Mouse (Mus musculus) limb, embryonic 10.5 days (tissue): ENCODE results near the gene 1110059E24Rik. TPM values are rescaled to one million over a fixed set of nuclear protein-coding genes. Genes with fewer than 3 reads are reported as not detected.

Experiments used
- DNase-seq: peaks from one replicate; pipeline ENCODE4 v3.0.0-alpha.2; 2017; ENCODE audit warnings: low spot score
- H3K27ac ChIP-seq: fragments of 300-500 bp; sonication (generic); 2 replicates; pipeline ENCODE4 v1.5.1; 2016; ENCODE audit warnings: mild to moderate bottlenecking
- H3K27me3 ChIP-seq: fragments of 300-500 bp; sonication (generic); 2 replicates; pipeline ENCODE4 v1.6.1; 2016; ENCODE audit warnings: low read depth, mild to moderate bottlenecking; ENCODE audit not compliant: poor library complexity, severe bottlenecking
- H3K36me3 ChIP-seq: fragments of 300-500 bp; sonication (generic); 2 replicates; pipeline ENCODE4 v1.6.1; 2016; ENCODE audit warnings: mild to moderate bottlenecking, moderate library complexity
- H3K4me1 ChIP-seq: fragments of 300-500 bp; sonication (generic); 2 replicates; pipeline ENCODE4 v1.6.1; 2016
- H3K4me3 ChIP-seq: fragments of 300-500 bp; sonication (generic); 2 replicates; pipeline ENCODE4 v1.5.1; 2016; ENCODE audit warnings: mild to moderate bottlenecking, moderate library complexity
- H3K9me3 ChIP-seq: fragments of 300-500 bp; sonication (generic); replicated peaks from 2 replicates; pipeline ENCODE4 v1.6.1; 2016; ENCODE audit warnings: mild to moderate bottlenecking
- WGBS: fragments of 180-500 bp; shearing (Covaris S2); methylation state at CpG from one replicate; pipeline ENCODE4 v1.1.7; 2016; 5-methylcytosine and 5-hydroxymethylcytosine counted together
- polyA plus RNA-seq: library from polyadenylated mRNA; unstranded; fragments of >200 nt; fragmentation: Nextera tagmentation; extraction: Ambion mirVana; gene quantifications from 2 replicates; pipeline ENCODE4 v1.2.1, GENCODE M21; 2016

Gene 1110059E24Rik
- polyA plus RNA-seq, 1 experiment from 2014 or later: 76.9 TPM

DNA sequence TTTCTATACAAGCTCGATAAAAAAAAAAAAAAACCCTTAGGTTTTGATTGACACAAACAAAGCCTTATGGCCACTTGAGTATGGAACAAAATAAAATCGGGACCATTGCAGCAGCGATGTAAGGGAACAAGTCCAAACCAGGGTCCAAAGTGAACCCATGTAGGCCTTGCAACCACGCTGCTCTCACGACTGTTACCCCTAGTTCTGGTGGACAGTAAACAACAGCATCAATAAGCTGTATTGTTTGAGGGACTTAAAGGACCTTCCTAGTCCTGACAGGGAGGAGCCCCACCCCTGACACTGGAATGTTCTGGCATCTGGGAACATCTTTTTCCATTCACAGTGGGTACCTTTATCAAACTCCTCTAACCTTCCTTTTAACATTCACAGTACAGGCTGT, 68.8 kb downstream of the 1110059E24Rik start:
- whole genome bisulfite sequencing: 86% methylated on average over 5 of the region's 5 CpGs
- H3K4me1 ChIP-seq: no peaks in the 10 kb centered on the region
- no peaks in the 10 kb centered on the region for H3K27me3 ChIP-seq

DNA sequence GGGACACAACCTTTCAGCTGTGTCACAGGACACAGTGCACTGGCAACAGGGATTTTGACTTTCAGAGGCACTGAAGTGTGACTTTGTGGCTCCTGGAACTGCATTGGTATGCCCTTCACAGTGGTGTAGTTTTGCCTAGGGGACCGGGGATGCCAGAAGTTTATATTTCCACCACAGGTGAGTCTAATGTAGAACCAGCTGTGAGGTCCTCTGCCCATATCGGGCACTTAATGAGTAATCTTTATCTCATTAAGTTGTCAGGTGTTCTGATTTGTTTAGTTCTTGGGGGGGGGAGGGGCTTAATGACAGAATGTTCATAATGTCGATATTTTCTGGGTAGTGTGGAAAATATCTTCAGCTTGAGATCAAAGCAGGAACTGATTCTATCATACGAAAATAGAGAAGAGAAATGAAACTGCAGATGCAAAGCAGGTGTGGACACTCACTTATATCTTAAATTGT, 69.2 kb downstream of the 1110059E24Rik start:
- H3K27me3 ChIP-seq: no peaks in the 10 kb centered on the region
- H3K4me1 ChIP-seq: no peaks in the 10 kb centered on the region
- DNase-seq: no peak
- H3K27ac ChIP-seq: no peak overlapping the region
- no peak overlapping the region for H3K4me3 ChIP-seq
- WGBS: 88% methylated on average over 4 of the region's 4 CpGs
- no peaks in the 10 kb centered on the region for H3K9me3 ChIP-seq
- no peaks in the 10 kb centered on the region for H3K36me3 ChIP-seq

More for the DNA sequence above, 68.8 kb downstream of the 1110059E24Rik start:
- Histone ChIP-seq H3K9me3 (no peaks in the 10 kb centered on the region), H3K4me3 (no peak overlapping the region), H3K27ac (no peak overlapping the region), H3K36me3 (no peaks in the 10 kb centered on the region)
- no peak for DNase-seq

DNA sequence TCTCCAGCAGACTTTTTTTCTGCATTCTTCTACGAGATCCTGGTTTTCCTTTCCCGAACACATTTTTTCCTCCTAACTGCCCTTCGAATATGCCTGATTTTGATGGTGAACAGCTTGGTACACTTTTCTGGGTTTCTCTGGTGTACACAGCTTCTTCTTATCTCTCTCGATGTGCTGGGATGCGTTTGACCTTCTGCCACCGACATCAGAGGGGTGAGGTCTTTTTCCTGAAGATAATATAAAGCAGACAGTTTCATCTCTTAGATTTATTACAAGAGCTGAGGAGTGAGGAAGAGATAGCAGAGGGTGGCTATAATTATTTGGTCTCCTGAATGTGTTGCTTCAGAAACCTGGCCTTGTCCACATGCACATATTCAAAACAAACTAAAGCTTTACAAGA, 71.4 kb downstream of the 1110059E24Rik start:
- DNase-seq: no peak
- WGBS: 72% methylated on average over 6 of the region's 6 CpGs
- Histone ChIP-seq H3K27me3 (no peaks in the 10 kb centered on the region), H3K36me3 (no peaks in the 10 kb centered on the region), H3K9me3 (no peaks in the 10 kb centered on the region), H3K4me3 (no peak overlapping the region), H3K27ac (no peak overlapping the region), H3K4me1 (no peaks in the 10 kb centered on the region)

DNA sequence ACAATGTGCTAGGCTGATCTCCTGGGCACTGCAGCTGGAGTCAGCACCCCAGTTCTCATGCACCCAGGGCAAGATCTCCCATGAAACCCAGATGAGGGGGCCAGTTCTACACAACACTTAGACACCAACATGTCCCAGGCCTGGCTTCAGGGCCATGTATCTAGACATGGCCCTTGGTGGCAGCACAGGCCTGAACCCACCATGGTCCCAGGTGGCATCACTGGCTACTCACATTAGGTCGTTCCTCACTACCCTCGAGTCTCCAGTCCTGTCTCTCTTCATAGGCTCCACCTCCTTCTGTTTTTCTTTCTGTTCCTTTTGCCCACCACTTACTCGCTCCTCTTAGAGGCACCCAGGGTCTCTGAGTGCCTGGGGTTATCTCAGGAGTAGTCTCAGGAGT, 72.9 kb downstream of the 1110059E24Rik start:
- 88% methylated on average over 3 of the region's 3 CpGs for WGBS
- no peak overlapping the region for H3K27ac ChIP-seq
- H3K27me3 ChIP-seq: no peaks in the 10 kb centered on the region
- H3K36me3 ChIP-seq: no peaks in the 10 kb centered on the region
- H3K4me3 ChIP-seq: no peak overlapping the region
- H3K9me3 ChIP-seq: no peaks in the 10 kb centered on the region
- no peaks in the 10 kb centered on the region for H3K4me1 ChIP-seq
- no peak for DNase-seq

DNA sequence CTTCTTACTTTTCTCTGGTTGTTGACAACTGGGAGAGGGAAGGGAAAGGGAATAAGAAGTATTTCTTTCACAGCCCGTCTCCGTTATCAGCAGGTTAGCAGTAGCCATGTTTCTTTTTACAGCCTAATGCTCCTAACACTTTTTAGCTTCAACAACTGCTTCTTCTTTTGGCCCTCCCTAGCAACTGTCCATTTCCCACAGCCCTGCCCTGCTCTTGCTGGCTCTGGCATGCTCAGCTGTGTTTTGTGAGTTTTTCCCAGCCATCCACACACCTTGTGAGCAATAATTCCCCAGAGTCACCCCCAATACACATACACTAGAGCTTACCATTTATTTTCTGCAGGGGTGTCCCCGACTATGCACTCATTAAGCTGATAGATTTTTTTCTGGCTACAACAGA, 75.3 kb downstream of the 1110059E24Rik start:
- no peak overlapping the region for H3K4me3 ChIP-seq
- 64% methylated on average over 3 of the region's 3 CpGs for WGBS
- no peaks in the 10 kb centered on the region for H3K9me3 ChIP-seq
- no peaks in the 10 kb centered on the region for H3K36me3 ChIP-seq
- H3K27me3 ChIP-seq: no peaks in the 10 kb centered on the region
- DNase-seq: no peak
- no peak overlapping the region for H3K27ac ChIP-seq
- H3K4me1 ChIP-seq: no peaks in the 10 kb centered on the region

DNA sequence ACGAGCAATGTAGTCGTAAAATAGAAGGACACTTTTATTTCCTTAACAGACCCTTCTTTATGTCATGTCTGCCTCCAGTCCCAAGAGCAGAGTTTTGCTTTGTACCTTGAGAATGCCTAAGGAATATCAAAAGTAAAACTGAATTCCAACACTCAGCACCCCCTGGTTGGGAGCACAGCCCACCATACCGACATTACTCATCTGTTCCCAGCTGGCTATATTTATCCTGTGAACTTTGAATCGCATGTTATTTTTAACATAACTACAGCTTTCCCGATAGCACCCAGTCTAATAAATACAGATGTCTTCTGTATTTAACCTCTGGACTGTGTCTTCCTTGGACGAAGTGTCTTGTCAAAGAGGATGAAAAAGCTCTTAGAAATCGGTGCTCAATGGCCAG, 80.8 kb downstream of the 1110059E24Rik start:
- DNase-seq: no peak
- H3K9me3 ChIP-seq: no peaks in the 10 kb centered on the region
- no peak overlapping the region for H3K4me3 ChIP-seq
- no peak overlapping the region for H3K27ac ChIP-seq
- WGBS: 80% methylated on average over 7 of the region's 7 CpGs
- 0 out of 2 replicates have a peak, but pooled peaks cover 6% of the 10 kb centered on the region for H3K4me1 ChIP-seq
- H3K36me3 ChIP-seq: no peaks in the 10 kb centered on the region
- no peaks in the 10 kb centered on the region for H3K27me3 ChIP-seq

DNA sequence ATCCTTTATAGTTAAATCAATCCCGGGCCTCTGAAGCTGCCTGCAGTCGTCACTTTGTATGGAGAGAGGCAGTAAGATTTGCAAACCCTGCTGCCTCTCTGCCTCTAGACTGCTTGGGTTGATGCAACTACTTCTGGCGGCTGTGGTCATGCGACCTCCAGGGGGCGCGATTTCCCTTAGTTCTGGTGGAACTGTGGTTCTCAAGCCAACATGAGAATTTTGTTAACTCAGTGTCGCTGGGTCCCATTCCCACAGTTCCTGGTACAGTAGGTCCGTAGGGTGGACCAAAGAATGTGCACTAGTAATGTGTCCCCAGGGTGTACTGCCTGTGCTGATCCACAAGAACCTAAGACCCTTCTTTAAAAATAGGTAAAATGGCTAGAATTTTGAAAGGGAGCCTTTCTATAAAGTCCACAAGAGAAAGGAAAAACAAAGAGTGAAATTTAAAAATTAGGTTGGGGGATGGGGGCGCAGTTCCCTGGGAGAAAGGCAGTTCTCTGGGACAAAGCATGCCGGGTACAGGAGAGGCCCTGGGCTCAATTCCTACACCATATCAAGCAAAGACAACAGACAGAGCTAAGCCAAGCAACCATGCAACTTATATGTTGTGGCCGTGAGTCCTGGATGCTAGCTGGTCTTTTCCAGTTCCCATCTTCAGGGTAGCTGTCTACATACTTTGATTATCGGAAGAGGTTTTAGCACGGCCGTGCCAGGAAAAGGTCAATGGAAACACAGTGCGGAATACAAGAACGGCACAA, 81.4 kb downstream of the 1110059E24Rik start:
- H3K4me3 ChIP-seq: no peak overlapping the region
- 0 out of 2 replicates have a peak, but pooled peaks cover 6% of the 10 kb centered on the region for H3K4me1 ChIP-seq
- DNase-seq: peak; percentile 85
- 39% methylated on average over 16 of the region's 16 CpGs for WGBS
- H3K27ac ChIP-seq: no peak overlapping the region
- H3K36me3 ChIP-seq: no peaks in the 10 kb centered on the region
- no peaks in the 10 kb centered on the region for H3K9me3 ChIP-seq
- H3K27me3 ChIP-seq: no peaks in the 10 kb centered on the region

DNA sequence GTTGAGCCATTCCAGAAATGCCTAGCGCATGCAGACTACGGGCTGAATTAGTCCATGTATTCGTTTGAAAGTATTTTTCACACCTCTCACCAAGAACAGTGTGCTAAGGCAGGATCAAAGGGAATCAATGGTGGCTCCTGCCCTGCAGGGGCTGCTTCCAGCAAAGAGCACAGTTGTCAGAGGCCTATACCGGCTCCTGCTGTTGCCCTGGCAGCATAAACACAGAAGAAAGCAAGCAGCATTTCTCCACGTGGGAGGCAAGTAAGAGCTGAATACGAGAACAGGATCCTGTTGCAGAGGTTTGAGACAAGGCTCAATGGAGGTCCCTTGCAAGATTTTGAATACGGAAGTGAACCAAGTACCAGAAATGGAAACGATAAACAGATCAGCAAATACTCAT, 82.0 kb downstream of the 1110059E24Rik start:
- DNase-seq: no peak
- H3K27ac ChIP-seq: no peak overlapping the region
- no peak overlapping the region for H3K4me3 ChIP-seq
- H3K36me3 ChIP-seq: no peaks in the 10 kb centered on the region
- WGBS: 44% methylated on average over 8 of the region's 8 CpGs
- H3K9me3 ChIP-seq: no peaks in the 10 kb centered on the region
- H3K4me1 ChIP-seq: 0 out of 2 replicates have a peak, but pooled peaks cover 6% of the 10 kb centered on the region
- H3K27me3 ChIP-seq: no peaks in the 10 kb centered on the region

DNA sequence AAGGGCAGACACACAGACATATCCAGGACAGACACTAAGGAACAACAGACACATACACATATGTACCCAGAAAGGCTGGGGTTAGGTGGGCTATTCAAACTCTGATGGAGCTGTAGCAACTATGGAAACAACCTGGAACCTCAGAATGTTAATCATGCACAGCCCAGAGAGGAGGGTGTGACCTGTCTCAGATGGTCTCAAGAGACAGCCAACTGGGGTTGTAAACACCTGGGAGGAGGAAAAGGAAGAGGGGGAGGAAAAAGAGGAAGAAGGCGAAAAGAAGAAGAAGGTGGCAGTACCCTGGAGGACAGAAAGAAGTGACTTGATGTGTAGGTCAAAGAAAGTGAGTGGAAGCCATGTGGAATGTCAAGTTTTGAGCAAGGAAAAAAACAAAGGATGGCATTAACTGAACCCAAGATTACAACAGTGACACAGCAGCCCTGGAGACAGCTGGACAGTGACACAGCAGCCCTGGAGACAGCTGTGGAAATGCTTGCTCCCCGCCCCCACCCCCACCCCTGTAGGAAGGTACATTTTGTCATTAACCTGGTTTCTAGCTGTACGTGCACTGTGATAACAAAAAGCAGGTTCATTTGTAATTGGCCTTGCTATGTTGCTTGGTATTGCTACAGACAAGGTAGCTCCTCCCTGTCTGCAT, 84.1 kb downstream of the 1110059E24Rik start:
- Histone ChIP-seq H3K36me3 (no peaks in the 10 kb centered on the region), H3K27ac (no peak overlapping the region), H3K4me1 (0 out of 2 replicates have a peak, but pooled peaks cover 8% of the 10 kb centered on the region), H3K4me3 (no peak overlapping the region), H3K27me3 (no peaks in the 10 kb centered on the region), H3K9me3 (no peaks in the 10 kb centered on the region)
- WGBS: 82% methylated on average over 3 of the region's 3 CpGs
- no peak for DNase-seq

DNA sequence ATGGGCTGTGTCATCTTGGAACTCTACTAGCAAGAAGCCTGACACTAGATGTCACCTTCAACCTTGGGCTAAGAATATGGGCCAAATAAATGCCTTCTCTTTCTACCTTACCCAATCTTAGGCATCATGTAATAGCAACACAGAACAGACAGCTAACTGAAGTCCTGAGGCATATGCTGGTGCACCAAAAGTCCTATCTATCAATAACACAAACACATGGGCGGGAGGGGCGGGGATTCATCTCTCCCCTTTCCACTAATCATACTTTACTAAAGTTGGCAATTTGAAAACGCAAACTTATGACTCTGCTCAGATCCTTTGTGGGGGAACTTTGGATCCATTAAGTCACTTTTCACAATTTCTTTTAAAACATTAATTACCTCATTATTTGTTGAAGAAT, 84.8 kb downstream of the 1110059E24Rik start:
- DNase-seq: no peak
- no peaks in the 10 kb centered on the region for H3K27me3 ChIP-seq
- H3K4me3 ChIP-seq: no peak overlapping the region
- no peaks in the 10 kb centered on the region for H3K36me3 ChIP-seq
- 0 out of 2 replicates have a peak, but pooled peaks cover 8% of the 10 kb centered on the region for H3K4me1 ChIP-seq
- no peak overlapping the region for H3K27ac ChIP-seq
- no peaks in the 10 kb centered on the region for H3K9me3 ChIP-seq
- WGBS: 81% methylated on average over 3 of the region's 3 CpGs

DNA sequence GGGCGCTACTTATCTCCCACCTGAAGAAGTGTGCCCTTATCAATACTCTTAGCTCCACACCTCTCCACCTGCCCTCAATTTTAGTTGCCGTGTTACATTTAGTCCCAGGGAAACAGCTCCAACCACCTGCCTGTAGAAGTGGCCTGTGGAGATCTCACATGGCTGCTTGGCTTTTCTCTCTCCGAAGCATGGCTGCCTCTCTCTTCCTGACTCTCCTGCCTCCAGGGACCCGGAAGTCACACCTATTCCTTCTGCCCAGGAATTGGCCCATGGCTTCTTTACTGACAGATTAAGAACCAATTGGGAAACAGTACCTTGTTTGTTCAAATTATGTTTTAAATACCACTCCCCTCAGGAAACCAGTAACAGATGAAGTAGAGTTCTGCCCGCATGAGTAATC, 86.3 kb downstream of the 1110059E24Rik start:
- H3K4me1 ChIP-seq: 0 out of 2 replicates have a peak, but pooled peaks cover 5% of the 10 kb centered on the region
- no peaks in the 10 kb centered on the region for H3K36me3 ChIP-seq
- WGBS: 89% methylated on average over 5 of the region's 5 CpGs
- H3K4me3 ChIP-seq: no peak overlapping the region
- H3K9me3 ChIP-seq: no peaks in the 10 kb centered on the region
- no peak for DNase-seq
- H3K27ac ChIP-seq: no peak overlapping the region
- H3K27me3 ChIP-seq: no peaks in the 10 kb centered on the region

DNA sequence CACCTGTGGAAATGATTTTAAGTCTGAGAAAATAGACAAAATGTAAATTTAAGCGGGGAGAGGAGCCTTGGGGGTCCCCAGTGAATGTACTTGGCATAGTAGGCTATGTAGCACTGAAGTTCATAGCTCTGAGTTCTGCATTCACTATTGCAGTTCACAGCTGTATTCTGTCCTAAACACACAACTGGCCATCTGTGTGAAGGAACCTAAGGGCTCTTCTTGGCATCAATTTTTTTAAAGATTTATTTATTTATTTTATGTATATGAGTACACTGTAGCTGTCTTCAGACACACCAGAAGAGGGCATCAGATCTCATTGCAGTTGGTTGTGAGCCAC, 88.3 kb downstream of the 1110059E24Rik start:
- Histone ChIP-seq H3K36me3 (no peaks in the 10 kb centered on the region), H3K27me3 (no peaks in the 10 kb centered on the region), H3K4me1 (0 out of 2 replicates have a peak, but pooled peaks cover 2% of the 10 kb centered on the region), H3K27ac (no peak overlapping the region), H3K9me3 (no peaks in the 10 kb centered on the region), H3K4me3 (no peak overlapping the region)
- 0% methylated on average over 1 of the region's 1 CpGs for WGBS
- no peak for DNase-seq

DNA sequence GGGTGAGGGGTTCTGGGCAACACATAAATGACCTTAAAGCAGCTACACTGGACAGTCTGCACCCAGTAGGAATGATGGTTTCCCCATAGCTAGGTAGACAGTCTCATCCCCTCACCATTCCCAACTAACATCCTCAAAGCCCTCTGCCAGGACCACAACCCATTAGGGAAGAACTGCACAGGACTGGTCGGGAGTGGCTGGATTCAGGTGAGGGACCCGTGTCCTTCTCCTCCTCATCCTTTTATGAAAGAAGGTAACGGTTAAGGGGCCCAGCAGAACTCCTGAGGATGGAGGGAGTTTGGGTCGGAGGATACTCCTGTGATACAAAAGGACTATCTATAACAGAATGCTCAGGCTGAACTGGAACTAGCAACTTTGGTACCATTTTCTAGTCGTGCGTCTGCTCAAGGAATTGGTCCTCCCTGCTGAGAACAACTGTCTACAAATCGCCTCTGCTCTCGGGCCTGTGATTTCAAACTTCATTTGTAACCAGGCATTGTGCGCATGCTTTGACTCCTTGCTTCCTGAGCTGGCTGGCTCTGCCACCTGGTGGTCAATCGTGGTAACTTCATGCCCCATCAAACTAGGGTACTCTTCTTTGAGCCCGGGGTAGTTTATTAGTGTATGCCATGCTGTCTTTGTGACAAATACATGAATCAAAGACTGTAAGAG, 88.9 kb downstream of the 1110059E24Rik start:
- WGBS: 33% methylated on average over 11 of the region's 11 CpGs
- Histone ChIP-seq H3K36me3 (no peaks in the 10 kb centered on the region), H3K27ac (peak overlapping the region; percentile 33; the same call in 1 of the 2 replicates), H3K27me3 (no peaks in the 10 kb centered on the region), H3K4me1 (0 out of 2 replicates have a peak, but pooled peaks cover 2% of the 10 kb centered on the region), H3K4me3 (no peak overlapping the region), H3K9me3 (no peaks in the 10 kb centered on the region)
- peak; percentile 82 for DNase-seq
